Mouse (Mus musculus): ENCODE data around the gene Hnrnpl.

Gene Hnrnpl

DNA sequence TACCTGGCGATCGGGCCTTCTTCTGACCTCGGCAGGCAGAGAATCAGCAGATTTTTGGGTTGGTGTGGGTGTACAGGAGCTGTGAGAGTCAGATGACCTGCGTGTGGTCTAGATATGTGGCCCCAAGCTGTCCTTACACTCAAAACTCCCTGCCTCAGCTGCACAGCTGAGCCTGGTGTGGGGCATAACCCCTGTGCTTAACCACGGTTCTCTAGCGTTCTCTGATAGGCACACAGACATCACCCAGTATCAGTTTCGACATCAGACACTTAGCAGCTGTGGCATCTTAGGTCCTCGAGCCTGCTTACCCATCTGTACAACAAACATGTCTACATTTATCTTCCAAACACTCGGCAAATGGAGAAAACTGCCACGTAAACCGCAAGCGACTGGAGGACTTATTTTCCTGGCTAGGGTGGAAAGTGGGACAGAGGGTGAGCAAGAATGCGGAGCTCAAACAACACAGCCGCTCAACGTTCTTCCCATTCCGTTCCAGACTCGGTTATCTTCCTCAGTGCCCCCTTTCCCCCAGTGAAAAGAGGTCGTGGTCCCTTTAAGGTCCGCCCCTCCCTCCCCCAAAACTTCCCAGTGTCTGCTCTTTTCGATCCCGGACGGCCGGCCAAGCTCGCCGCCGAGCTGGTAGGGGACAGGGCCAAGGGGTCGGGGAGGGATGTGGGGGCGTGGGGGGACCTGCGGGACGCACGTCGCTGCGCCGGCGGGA is at the start of gene Hnrnpl:
Gene Hnrnpl, plus strand, starts transcription at position 321 of the 721 bp plus-strand sequence.
- DNase-seq (ENCODE audit: low read depth), result peak; percentile 93

DNA sequence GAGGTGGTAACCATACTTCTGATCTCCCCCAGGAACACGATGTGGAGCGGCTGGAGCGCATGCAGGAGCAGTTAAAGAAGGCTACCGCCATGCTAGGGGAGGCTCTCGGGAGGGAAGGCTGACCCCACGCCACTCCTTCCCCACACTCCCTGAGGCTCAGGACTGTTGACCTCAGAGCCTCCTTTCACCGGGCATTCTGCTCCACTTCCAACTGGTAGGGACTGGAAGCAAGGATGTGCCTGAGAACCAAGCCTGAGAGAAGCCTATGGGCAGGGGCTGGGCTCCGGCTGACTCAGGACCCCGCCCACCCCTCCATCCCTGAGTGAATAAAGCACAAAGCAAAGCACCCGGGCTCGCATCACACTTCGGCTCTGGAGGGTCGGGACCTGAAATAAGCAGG is 49.7 kb upstream of the Hnrnpl start:
- DNase-seq (ENCODE audit: low read depth), result no peak

DNA sequence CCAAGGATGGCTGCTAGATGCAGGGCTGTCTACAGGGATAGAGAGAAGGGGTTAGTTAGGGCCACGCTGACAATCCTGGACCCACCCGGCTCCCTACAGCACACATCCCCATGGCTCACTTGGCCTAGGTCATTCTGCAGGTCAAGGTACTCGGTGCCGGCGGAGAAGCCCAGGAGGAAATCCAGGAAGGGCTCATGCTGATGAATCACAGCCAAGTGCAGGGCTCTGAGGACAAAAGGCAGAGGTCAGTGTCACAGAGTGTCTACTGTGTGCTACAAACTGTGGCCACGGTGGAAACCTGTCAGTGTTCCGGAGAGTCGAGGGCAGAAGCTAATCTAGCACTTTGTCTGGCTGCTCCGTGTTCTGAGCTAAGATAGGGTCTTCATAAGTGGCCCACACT is 46.4 kb upstream of the Hnrnpl start:
- no peak for DNase-seq (ENCODE audit: low read depth)

DNA sequence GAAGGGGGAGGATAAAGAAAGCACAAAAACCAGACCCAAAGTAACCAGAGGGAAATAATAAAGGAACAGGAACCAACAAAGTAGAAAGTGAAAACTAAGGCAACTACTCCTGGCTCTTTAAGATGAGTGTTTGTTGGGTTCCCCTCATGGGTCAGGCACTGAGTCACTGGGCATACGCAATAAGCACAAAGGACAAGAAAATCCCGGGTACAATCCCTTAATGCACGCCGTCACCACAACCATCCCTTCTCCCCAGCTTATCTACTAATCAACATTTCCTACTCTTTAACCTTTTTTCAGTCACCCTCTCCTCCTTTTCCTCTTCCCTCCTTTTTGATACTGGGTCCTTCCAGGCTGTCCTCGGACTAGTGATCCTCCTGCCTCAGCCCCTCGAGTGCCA is 43.1 kb upstream of the Hnrnpl start:
- DNase-seq (ENCODE audit: low read depth), result peak; percentile 51

DNA sequence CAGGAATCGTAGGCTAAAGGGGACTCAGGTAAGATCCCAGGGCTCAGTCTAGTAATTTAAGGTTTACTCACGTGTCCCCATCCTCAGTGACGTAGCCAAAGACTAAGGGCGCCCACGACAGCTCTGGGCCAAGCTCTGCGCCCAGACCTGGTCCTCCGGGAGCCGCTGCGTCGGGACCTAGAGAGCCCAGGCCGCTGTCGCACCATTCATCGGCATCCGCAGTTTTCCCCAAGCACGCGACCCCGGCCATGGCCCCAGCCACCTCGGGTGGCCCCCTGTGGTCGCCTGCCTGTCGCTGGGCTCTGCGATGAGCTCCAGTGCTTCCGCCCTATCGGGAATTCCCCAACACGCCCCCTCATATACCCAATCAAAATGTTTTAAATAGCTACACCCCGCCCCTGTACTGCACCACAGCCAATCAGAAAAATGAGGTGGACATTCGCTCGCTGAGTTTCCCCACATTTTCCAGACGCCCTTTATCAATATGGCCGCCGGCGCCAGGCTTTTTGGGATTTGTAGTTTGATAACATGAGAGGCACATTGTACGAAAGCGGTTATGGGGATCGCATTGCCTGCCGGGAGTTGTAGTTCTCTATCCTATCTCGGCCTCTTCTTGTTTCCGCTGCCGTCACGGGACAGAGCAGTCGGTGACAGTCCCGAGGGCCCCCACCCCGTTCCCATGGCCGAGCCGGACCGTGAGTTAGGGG is 42.0 kb upstream of the Hnrnpl start, which contains the start of gene Sirt2:
Gene Sirt2, plus strand, starts transcription at position 563 of the 707 bp plus-strand sequence.
- peak; percentile 100 for DNase-seq (ENCODE audit: low read depth)

DNA sequence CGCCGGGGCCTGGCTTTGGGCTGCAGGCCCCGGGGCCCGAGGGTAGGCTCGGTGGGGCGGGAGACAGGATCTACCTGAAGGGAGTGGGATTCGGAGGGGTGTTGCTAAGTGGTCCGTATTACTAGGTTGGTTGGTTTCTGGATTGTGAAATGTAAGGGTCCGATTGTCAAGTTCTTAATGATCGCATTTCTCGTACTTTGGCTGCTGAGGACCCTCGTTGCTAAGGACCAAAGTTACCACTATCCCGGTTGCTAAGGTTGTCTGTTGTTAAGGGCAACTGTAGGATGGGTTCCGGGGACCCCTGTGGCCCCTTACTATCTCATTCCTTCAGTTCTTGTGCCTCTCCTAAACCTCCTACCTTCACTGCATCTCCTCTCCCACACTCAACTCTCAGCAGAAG is 41.4 kb upstream of the Hnrnpl start:
- no peak for DNase-seq (ENCODE audit: low read depth)

DNA sequence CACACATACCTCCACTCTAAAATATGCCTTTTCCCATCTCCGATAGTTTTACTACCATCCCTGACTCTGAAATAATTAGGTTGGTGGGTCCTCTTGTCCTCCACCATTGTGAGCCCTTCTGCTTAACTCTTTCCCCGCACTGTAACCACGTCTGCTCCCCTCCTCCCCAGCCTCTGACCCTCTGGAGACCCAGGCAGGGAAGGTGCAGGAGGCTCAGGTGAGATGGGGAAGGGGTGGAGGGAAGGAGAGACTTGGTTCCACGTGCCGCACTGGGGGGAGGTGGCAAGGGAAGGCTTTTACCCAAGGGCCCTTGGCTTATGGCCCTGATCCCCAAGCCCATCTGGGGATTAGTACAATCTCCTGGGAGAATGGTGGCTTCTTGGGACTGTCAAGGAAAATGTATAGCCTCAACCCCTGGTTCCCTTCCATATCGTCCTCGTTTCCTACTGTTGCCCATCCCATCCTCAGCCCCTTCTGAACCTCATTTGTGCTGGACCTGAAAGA is 40.8 kb upstream of the Hnrnpl start, which contains the start of gene Nfkbib:
Gene Nfkbib, minus strand, starts transcription at position 51 of the 504 bp plus-strand sequence.
- DNase-seq (ENCODE audit: low read depth), result no peak

DNA sequence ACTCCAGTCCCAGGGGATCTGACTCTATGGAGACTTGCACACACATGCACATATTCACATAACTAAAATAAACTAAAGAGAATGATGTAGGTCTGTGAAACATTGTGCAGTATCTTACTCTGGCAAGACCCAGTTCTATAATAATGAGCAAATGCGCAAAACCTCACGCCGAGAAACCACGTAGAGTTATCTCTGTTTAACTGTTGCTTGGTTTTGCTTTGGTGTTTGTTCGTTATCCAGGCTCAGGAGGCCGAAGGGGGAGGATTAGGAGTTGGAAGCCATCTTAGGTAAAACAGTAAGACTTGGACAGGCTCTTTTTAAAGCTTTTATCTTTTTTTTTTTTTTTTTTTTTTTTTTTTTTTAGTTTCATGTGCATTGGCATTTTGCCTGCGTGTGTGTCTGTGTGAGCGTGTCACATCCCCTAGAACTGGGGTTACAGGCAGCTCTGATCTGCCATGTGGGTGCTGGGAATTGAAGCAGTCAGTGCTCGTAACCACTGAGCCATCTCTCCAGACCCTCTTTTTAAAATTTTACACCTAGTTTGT is 38.9 kb upstream of the Hnrnpl start:
- DNase-seq (ENCODE audit: low read depth), result no peak

DNA sequence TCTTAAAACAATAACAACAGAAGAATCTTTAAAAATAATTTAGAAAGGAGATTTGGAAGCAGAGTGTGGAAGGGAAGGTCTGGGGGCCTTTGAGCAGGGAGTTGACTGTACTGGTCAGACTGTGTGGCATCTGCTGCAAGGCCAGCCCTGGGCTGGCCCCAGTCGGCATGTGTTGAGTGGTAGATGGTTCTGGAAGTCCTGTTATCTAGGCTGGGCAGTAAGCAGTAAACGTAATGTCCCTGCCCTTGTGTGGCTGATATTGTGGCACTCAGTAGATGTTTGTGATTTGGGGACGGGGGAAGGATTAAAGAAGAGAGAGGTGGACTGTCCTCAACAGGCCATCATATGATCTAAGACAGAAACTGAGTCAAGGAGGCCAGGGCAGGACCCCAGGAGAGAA is 38.0 kb upstream of the Hnrnpl start:
- no peak for DNase-seq (ENCODE audit: low read depth)

DNA sequence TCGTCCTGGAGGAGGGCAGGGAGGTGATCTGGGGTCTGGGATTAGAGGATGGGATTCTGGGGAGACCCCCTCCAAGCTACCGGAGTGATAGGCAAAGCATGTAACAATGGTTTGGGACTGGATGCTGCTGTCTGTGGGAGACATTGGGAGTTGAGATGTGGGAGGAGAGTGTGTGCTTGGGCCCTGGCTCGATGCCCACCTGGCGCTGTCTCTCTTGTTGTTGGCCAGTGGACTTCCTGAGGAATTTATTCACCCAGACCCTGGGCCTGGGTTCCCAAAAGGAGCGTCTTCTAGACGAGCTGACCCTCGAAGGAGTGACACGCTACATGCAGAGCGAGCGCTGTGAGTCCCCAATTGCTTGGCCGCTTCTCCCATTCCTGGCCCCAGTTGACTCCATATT is 36.5 kb upstream of the Hnrnpl start:
- DNase-seq (ENCODE audit: low read depth), result no peak

DNA sequence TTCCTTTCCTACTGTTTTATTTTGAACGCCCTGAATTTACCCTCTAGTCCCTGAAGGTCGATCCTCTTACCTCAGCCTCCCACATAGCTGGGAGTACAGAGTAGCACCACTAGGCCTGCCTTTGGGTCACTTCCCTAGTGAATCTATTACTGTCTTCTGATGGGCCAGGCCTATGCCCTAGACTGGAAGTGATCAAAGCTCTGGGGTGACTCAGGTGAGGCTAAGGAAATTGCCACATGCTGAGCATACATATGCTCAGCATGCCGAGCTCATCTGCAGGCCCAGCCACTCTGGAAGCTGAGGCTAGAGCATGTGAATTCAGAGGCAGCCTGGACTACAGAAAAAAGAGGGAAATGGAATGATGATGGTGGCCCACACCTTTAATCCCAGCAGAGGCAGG is 35.2 kb upstream of the Hnrnpl start:
- no peak for DNase-seq (ENCODE audit: low read depth)

DNA sequence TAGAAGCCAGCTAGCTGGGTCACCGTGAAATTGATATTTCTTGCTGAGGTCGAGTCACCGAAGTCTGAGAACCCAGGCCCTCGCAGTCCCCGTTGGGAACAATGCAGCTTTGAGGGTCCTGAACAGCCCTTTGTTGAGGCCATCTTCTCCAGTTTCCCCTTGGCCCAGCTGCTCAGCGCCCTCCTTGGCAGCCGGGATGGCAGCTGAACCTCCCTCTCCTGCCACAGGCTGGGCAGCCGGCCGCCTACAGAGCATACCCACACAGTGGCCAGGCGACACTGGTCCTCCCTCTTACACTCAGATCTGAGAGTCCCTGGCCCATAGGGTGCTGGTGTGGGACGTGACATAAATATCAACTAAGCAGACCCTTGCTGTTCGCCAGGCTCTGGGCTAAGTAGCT is 34.2 kb upstream of the Hnrnpl start:
- no peak for DNase-seq (ENCODE audit: low read depth)

DNA sequence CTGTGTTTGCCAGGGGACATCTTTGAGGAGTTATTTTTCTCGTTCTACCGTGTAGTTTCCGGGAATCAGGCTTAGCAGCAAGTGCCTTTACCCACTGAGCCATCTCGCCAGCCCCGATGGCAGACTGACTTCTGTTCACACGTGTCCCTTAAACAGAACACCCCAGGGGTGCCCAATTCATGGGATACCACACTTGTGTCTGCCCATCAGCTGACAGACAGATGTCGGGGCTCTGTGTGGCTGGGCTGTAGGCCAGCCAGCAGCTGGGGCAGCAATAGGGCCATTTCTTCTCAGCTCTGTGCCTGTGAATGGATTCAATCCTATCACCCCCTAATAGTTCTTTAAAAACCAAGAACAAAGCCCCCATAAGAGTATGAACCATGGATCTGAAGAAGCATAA is 33.2 kb upstream of the Hnrnpl start:
- DNase-seq (ENCODE audit: low read depth), result no peak

DNA sequence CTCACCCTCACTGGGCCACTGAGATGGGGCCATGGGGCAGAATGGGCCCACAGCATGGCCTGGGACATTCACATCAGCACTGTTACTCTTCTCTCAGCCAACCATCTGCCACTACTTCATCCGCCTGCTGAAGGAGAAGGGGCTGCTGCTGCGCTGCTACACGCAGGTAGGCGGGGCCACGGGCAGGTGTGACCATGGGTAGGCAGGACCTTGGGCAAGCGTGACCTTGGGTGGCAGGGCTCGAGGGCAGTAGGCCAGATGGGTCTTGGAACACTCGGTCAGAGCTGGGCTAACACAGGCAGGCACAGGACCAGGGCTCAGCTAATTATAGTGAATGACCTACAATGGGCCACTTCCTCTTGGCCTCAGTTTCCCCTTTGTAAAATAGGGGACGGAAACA is 29.5 kb upstream of the Hnrnpl start:
- DNase-seq (ENCODE audit: low read depth), result no peak

DNA sequence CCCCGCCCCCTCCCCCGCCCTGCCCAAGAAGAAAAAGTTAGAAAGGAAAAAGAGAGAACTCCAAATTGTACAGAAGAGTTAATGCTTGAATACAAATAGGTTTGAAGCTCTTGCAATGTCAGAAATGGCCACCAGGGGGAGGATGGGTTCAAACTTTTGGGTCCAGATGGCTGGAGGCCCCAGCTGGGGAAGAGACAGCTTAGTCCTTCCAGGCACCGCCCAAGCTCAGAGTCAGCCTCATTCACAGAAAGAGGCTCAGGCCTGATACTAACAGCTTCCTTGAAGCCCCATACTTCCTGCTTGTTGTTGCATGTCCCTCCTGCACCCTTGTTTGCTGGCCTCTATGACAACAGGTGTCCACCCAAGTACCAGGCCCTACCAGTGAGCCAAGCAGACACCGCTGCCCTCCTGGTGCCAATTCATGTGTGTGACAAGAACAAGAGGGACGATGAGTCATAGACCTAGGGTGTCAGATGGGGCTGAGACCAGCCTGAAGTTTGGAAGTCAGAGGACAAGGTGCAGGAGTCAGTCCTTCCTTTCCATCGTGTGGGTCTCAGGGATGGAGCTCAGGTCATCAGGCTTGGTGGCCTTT is 28.2 kb upstream of the Hnrnpl start:
- DNase-seq (ENCODE audit: low read depth), result peak; percentile 98

DNA sequence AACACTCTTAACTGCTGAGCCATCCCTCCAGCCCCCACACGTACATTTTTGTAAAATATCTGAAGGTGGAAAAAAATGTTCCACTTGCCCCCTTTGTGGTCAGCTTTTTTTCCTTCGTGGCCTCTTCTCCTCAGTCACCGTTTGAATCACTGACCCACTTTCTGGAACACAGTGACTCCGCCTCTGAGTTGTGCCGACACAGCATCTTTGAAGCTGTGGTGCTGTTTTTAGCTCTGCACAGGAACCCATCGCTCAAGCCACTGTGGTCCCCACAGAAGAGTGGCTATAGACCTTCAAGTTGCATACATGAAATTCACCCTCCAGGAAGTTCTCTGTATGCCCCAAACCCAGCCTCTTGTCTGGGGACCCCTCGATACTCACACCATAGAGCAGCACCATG is 27.5 kb upstream of the Hnrnpl start:
- peak; percentile 94 for DNase-seq (ENCODE audit: low read depth)

DNA sequence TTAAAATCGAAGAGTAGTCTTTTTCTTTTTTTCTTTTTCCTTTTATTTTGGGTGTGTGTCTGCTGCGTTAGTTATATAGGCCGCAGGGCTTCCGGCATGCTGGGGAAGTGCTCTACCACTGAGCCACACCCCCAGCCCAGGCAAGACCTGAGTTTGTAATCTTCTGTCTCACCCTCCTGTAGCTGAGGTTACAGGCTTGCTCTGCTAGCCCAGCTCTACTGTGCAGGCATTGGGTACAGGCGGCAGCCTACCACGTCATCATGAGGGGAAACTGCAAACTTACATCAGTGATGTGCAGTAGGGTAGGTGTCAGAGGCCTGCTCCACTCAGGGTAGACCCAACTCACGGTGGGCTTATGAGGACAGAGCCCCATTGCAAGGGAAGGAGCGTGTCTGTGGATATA is 27.1 kb upstream of the Hnrnpl start:
- DNase-seq (ENCODE audit: low read depth), result peak; percentile 95

DNA sequence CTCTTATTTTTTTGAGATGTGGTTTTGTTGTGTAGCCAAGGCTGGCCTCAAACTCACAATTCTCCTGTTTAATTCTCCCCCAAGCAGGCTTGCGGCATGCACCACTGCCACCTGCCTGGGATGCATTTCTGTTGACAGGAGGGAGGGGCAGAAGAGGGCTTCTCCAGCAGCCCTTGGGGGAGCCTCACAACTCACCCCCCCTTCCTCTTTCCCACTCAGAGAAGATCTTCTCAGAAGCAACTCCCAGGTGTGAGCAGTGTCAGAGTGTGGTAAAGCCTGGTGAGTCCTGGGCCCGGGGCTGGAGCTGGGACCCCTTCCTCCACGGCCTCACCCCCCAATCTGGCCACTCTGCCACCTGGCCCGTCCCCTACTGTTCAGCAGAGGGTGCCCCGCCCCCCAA is 23.2 kb upstream of the Hnrnpl start:
- DNase-seq (ENCODE audit: low read depth), result no peak

DNA sequence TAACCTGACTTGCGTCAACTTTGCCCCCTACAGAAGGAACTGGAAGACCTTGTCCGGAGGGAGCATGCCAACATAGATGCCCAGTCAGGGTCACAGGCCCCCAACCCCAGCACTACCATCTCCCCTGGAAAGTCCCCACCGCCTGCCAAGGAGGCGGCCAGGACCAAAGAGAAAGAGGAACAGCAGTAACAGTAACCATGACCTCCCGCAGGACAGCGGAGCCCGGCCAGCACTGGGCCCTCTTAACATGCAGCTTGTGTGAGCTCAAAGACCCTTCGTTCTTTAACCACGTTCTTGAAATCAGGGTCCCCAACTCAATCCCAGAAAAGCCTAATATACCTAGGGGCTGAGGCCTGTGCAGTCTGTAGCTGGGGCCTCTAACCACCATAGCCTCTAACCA is 20.5 kb upstream of the Hnrnpl start:
- no peak for DNase-seq (ENCODE audit: low read depth)

DNA sequence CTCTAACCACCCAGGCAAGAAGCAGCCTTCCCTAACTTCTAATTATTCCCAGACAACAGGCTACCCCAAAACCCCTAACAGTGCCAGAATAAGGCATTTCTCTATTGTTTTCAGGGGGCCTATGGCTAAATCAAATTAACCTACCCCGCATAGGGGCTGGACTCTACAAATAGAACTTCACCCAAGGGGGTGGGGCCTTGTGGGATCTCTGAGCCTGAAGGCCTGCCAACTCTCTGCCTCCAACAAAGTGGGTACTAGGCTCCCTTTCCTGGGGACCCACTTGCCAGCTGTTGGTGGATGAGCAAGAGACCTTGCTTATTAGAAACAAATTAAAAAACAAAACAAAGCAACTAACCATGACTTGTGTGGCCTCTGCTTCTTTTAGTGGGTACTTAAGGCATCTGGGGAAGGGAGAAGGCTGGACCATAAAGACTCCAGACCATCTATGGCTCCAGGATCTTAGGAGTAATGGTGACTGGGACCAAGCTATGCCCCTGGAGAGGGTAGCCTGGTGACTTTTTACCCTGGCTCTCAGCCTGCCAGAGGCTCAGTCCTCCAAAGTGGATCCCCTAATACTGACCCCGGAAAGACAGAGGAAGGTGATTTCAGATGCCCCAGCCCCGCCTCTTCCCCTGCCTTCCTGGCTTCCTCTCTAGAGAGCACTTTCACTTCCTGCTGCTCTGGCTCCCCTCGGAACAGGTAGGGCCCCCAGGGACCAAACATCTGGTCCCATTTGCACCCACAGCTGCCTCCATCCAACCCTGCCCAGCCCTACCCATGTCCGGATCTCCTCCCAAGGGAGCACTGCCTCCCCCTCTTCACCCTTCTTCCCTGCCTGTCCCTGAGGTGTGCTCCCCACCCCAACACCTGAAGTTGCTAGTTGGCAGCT is 19.8 kb upstream of the Hnrnpl start, which contains the start of gene Rinl:
Gene Rinl, plus strand, starts transcription at position 663 of the 889 bp plus-strand sequence.
- DNase-seq (ENCODE audit: low read depth), result peak; percentile 81

DNA sequence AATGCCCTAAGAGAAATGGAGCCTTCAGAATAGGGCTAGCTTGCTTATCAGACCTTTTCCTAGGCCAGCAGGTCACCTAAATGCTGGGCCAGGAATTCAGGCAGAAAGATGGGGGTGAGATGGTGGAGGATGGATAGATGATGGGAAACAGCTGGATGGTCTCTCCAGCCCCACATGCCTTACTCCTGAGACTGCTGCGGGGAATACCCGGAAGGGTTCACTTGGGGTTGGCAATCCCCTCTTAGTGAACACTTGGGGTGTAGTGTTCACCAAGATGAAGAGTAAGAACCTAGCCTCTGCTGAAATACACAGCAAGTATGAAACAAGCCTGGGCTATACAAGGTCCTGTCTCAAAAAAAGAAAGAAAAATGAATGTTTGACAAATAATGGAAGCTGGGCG is 19.1 kb upstream of the Hnrnpl start:
- DNase-seq (ENCODE audit: low read depth), result peak; percentile 59
